Mouse (Mus musculus) intestine, embryonic 15.5 days (tissue): Measurements from ENCODE around the gene Tbxas1. TPM values are rescaled to one million over a fixed set of nuclear protein-coding genes. Genes with fewer than 3 reads are reported as not detected.

ENCODE experiments used
- ATAC-seq: fragments of 200-750 bp; cut with Nextera tagmentation; 2 replicates; pipeline ENCODE4 v1.8.0; 2017; ENCODE audit warnings: moderate TSS enrichment, moderate library complexity
- H3K27ac ChIP-seq: fragments of 300-500 bp; sonication (generic); 2 replicates; pipeline ENCODE4 v1.5.1; 2015; ENCODE audit warnings: mild to moderate bottlenecking, inconsistent platforms
- H3K27me3 ChIP-seq: fragments of 300-500 bp; sonication (generic); replicated peaks from 2 replicates; pipeline ENCODE4 v1.6.1; 2015; ENCODE audit warnings: inconsistent platforms
- H3K36me3 ChIP-seq: fragments of 300-500 bp; sonication (generic); 2 replicates; pipeline ENCODE4 v1.6.1; 2015; ENCODE audit warnings: inconsistent platforms
- H3K4me1 ChIP-seq: fragments of 300-500 bp; sonication (generic); replicated peaks from 2 replicates; pipeline ENCODE4 v1.6.1; 2015; ENCODE audit warnings: inconsistent platforms
- H3K4me2 ChIP-seq: fragments of 300-500 bp; sonication (generic); replicated peaks from 2 replicates; pipeline ENCODE4 v1.6.1; 2015; ENCODE audit warnings: mild to moderate bottlenecking, inconsistent platforms
- H3K4me3 ChIP-seq: fragments of 300-500 bp; sonication (generic); replicated peaks from 2 replicates; pipeline ENCODE4 v1.5.1; 2015; ENCODE audit warnings: inconsistent platforms
- H3K9ac ChIP-seq: fragments of 300-500 bp; sonication (generic); 2 replicates; pipeline ENCODE4 v1.6.1; 2015; ENCODE audit warnings: inconsistent platforms
- H3K9me3 ChIP-seq: fragments of 300-500 bp; sonication (generic); 2 replicates; pipeline ENCODE4 v1.6.1; 2016; ENCODE audit warnings: inconsistent platforms
- WGBS: fragments of 180-500 bp; shearing (Covaris S2); methylation state at CpG from one replicate; pipeline ENCODE4 v1.1.7; 2015; 5-methylcytosine and 5-hydroxymethylcytosine counted together
- polyA plus RNA-seq: library from polyadenylated mRNA; unstranded; fragments of >200 nt; fragmentation: Nextera tagmentation; extraction: Ambion mirVana; gene quantifications from 2 replicates; pipeline ENCODE4 v1.2.1, GENCODE M21; 2015

The Tbxas1 gene
- polyA plus RNA-seq, 1 experiment from 2014 or later, result 3.4 TPM

GRCm38 (mm10) chr6:38936009-38936408 is 60.8 kb downstream of the Tbxas1 start:
- Histone ChIP-seq H3K4me3 (no peak overlapping the region), H3K4me1 (no peaks in the 10 kb centered on the region; the same call in 1 of the 2 replicates), H3K27me3 (no peaks in the 10 kb centered on the region), H3K27ac (no peak overlapping the region), H3K36me3 (no peaks in the 10 kb centered on the region), H3K4me2 (no peak overlapping the region), H3K9ac (no peak overlapping the region), H3K9me3 (no peaks in the 10 kb centered on the region)
- ATAC-seq, result no peak; the same call in 1 of the 2 replicates
- WGBS, result 70% methylated on average over 2 of the region's 2 CpGs

- H3K9me3 ChIP-seq, result peaks cover 3% of the 10 kb centered on the region; the same call in 1 of the 2 replicates
- no peaks in the 10 kb centered on the region for H3K27me3 ChIP-seq
- H3K36me3 ChIP-seq, result no peaks in the 10 kb centered on the region
- WGBS, result 59% methylated on average over 6 of the region's 6 CpGs
- ATAC-seq, result no peak
- no peak overlapping the region for H3K9ac ChIP-seq
- no peak overlapping the region for H3K4me2 ChIP-seq
- H3K27ac ChIP-seq, result no peak overlapping the region
- no peak overlapping the region for H3K4me3 ChIP-seq
- no peaks in the 10 kb centered on the region for H3K4me1 ChIP-seq
Measured at GRCm38 (mm10) chr6:38938421-38938820, 63.2 kb downstream of the Tbxas1 start.

DNA sequence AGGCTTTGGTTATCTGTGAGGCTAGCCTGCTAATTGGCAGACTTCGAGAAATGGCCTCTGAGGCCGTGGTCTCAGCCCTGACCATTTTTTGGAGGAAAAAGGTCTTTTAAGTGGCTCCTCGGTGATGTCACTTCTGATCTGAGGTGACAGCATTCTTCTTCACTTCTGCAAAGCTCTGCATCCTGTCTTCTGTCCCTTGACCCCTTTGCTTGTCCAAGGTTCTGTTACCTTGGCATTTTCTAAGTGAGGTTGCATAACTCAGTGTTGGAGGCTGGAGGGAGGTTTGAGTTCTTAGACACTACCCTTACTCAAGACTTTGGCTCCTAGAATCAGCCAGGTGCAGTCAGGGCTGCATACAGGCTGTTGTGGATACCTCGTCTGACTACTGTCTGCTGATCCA is 63.9 kb downstream of the Tbxas1 start:
- Histone ChIP-seq H3K27ac (no peak overlapping the region), H3K36me3 (no peaks in the 10 kb centered on the region)
- WGBS, result 83% methylated on average over 4 of the region's 4 CpGs

DNA sequence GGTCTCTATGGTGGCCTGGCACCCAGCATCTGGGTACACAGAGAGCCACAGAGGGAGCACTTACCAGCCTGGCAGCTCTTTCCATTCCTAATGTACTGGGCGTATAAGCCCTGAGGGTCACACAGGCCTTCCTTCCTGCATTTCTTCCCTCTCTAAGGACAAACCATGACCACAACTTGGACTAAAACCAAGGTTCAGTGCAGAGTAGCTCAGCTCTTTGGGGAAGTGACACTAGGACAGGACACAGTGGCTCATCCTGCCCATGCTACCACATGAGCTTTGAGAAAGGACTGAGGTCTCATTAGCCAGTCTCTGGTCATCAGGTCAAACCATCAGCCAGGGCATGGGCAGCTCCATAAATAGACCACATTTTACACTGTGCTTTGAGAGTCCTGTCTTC is 65.8 kb downstream of the Tbxas1 start:
- 71% methylated on average over 1 of the region's 1 CpGs for WGBS
- Histone ChIP-seq H3K27me3 (no peaks in the 10 kb centered on the region), H3K9ac (no peak overlapping the region), H3K36me3 (no peaks in the 10 kb centered on the region), H3K27ac (no peak overlapping the region), H3K9me3 (peaks cover 3% of the 10 kb centered on the region; the same call in 1 of the 2 replicates), H3K4me2 (no peak overlapping the region), H3K4me1 (no peaks in the 10 kb centered on the region), H3K4me3 (no peak overlapping the region)
- ATAC-seq, result no peak

More for the DNA sequence above, 63.9 kb downstream of the Tbxas1 start:
- Histone ChIP-seq H3K9me3 (peaks cover 3% of the 10 kb centered on the region; the same call in 1 of the 2 replicates), H3K4me3 (no peak overlapping the region), H3K4me2 (no peak overlapping the region), H3K27me3 (no peaks in the 10 kb centered on the region), H3K4me1 (no peaks in the 10 kb centered on the region), H3K9ac (no peak overlapping the region)
- no peak for ATAC-seq

GRCm38 (mm10) chr6:38942771-38943170 is 67.6 kb downstream of the Tbxas1 start:
- peaks cover 3% of the 10 kb centered on the region; the same call in 1 of the 2 replicates for H3K9me3 ChIP-seq
- no peak overlapping the region for H3K9ac ChIP-seq
- no peaks in the 10 kb centered on the region for H3K27me3 ChIP-seq
- 85% methylated on average over 3 of the region's 3 CpGs for WGBS
- ATAC-seq, result no peak
- H3K27ac ChIP-seq, result no peak overlapping the region
- no peak overlapping the region for H3K4me3 ChIP-seq
- H3K4me2 ChIP-seq, result no peak overlapping the region
- no peaks in the 10 kb centered on the region for H3K36me3 ChIP-seq
- no peaks in the 10 kb centered on the region for H3K4me1 ChIP-seq

DNA sequence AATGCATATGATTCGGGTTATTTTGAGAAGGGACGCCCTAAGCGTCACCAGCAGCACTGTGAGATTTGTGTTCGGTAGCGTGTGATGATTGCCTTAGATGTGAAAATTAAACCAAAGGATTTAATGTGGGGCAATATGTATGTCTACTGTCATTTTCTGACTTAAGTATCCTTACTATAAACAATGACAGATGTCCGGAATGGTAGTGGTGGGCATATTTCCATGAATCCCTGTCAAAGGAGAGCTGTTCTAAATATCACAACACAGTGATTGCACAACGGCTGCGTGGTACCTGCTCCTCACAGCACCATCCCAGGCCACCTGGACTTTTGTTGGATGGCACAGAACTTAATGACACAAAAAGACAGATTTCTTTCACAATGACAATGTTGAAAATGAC is 69.2 kb downstream of the Tbxas1 start:
- Histone ChIP-seq H3K27ac (no peak overlapping the region), H3K9ac (no peak overlapping the region), H3K4me2 (no peak overlapping the region), H3K9me3 (peaks cover 3% of the 10 kb centered on the region; the same call in 1 of the 2 replicates), H3K4me1 (no peaks in the 10 kb centered on the region), H3K27me3 (no peaks in the 10 kb centered on the region), H3K36me3 (no peaks in the 10 kb centered on the region), H3K4me3 (no peak overlapping the region)
- no peak for ATAC-seq
- 79% methylated on average over 8 of the region's 8 CpGs for WGBS

DNA sequence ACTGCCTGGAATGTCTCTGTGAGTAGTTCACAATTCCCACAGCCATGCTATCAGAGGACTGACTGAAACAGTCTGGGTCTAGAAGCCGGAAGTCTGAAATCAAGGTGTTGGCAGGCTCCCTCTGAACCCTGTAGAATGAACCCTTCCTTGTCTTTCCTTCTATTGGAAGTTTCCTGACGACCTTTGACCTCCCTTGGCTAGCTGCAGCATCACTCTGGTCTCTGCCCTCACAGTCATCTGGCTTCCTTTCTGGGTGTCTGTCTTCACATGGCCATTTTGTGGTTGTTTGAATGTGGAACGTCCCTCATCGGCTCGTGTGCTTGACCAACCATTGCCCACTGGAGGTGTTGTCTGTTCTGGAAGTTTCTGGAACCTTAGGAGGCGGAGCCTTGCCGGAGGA is 69.6 kb downstream of the Tbxas1 start:
- H3K27me3 ChIP-seq, result no peaks in the 10 kb centered on the region
- no peak overlapping the region for H3K9ac ChIP-seq
- H3K9me3 ChIP-seq, result peaks cover 3% of the 10 kb centered on the region; the same call in 1 of the 2 replicates
- H3K4me2 ChIP-seq, result no peak overlapping the region
- H3K27ac ChIP-seq, result no peak overlapping the region
- no peaks in the 10 kb centered on the region for H3K36me3 ChIP-seq
- H3K4me1 ChIP-seq, result 0 out of 2 replicates have a peak, but pooled peaks cover 2% of the 10 kb centered on the region
- 85% methylated on average over 7 of the region's 7 CpGs for WGBS
- ATAC-seq, result 0 out of 2 replicates have a peak, but pooled peaks have one; percentile 17
- no peak overlapping the region for H3K4me3 ChIP-seq

DNA sequence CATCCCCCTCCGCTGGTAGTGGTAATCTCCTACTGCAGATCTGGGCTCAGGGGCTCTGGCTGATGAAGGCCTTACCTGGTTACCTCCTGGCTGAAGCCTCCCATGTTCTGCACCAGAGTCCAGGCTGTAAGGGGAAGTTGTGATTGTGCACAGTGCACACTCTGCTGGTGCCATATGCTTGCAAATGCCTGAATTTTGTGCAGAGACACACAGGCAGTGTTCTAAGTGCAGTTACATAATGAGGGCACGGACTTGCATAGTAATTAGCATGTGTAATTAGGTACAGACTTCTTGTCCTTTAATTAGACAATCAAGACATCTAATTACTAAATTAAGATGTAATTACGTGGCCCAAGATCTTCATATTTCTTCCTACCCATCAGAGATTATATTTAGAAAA is 70.5 kb downstream of the Tbxas1 start:
- Histone ChIP-seq H3K4me1 (0 out of 2 replicates have a peak, but pooled peaks cover 6% of the 10 kb centered on the region), H3K9me3 (peaks cover 3% of the 10 kb centered on the region; the same call in 1 of the 2 replicates), H3K27me3 (no peaks in the 10 kb centered on the region), H3K27ac (no peak overlapping the region), H3K4me3 (no peak overlapping the region), H3K36me3 (no peaks in the 10 kb centered on the region), H3K9ac (no peak overlapping the region), H3K4me2 (no peak overlapping the region)
- 93% methylated on average over 3 of the region's 3 CpGs for WGBS
- no peak for ATAC-seq

GRCm38 (mm10) chr6:38947282-38947681 is 72.1 kb downstream of the Tbxas1 start:
- WGBS, result 74% methylated on average over 4 of the region's 4 CpGs
- Histone ChIP-seq H3K27ac (no peak overlapping the region), H3K4me2 (no peak overlapping the region), H3K27me3 (no peaks in the 10 kb centered on the region), H3K4me3 (no peak overlapping the region), H3K4me1 (0 out of 2 replicates have a peak, but pooled peaks cover 11% of the 10 kb centered on the region), H3K9me3 (peaks cover 3% of the 10 kb centered on the region; the same call in 1 of the 2 replicates), H3K36me3 (no peaks in the 10 kb centered on the region), H3K9ac (no peak overlapping the region)
- ATAC-seq, result no peak

GRCm38 (mm10) chr6:38949683-38950161 is 74.5 kb downstream of the Tbxas1 start:
- no peaks in the 10 kb centered on the region for H3K27me3 ChIP-seq
- WGBS, result 50% methylated on average over 5 of the region's 5 CpGs
- H3K9me3 ChIP-seq, result no peaks in the 10 kb centered on the region
- H3K9ac ChIP-seq, result no peak overlapping the region
- no peak overlapping the region for H3K4me3 ChIP-seq
- ATAC-seq, result no peak
- 0 out of 2 replicates have a peak, but pooled peaks cover 11% of the 10 kb centered on the region for H3K4me1 ChIP-seq
- no peaks in the 10 kb centered on the region for H3K36me3 ChIP-seq
- 0 out of 2 replicates have a peak overlapping the region, but pooled peaks have one; percentile 40 for H3K27ac ChIP-seq
- H3K4me2 ChIP-seq, result no peak overlapping the region

DNA sequence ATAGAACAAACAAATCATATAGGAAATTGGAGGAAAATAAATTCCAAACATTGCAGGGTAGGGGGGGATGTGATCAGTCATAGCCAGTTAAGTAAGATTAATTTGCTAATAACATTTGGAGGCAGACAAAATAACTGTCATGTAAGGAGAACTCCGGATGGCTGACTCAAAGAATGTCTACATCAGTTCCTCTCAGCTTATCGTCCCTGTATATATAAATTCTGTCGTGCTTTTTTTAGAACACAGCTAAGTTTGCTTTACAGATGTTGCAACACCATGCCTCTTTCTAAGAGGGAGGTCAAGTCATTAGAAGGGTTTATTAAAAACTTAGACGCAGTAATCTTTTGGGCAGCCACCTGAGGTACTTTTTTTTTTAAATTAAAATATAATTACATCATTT is 75.1 kb downstream of the Tbxas1 start:
- Histone ChIP-seq H3K9ac (no peak overlapping the region), H3K36me3 (no peaks in the 10 kb centered on the region), H3K4me3 (no peak overlapping the region), H3K4me2 (no peak overlapping the region), H3K27me3 (no peaks in the 10 kb centered on the region), H3K4me1 (0 out of 2 replicates have a peak, but pooled peaks cover 11% of the 10 kb centered on the region), H3K27ac (no peak overlapping the region), H3K9me3 (no peaks in the 10 kb centered on the region)
- WGBS, result 24% methylated on average over 4 of the region's 4 CpGs
- no peak for ATAC-seq

GRCm38 (mm10) chr6:38950838-38951237 is 75.6 kb downstream of the Tbxas1 start:
- ATAC-seq, result no peak
- H3K4me1 ChIP-seq, result 0 out of 2 replicates have a peak, but pooled peaks cover 11% of the 10 kb centered on the region
- no peak overlapping the region for H3K4me2 ChIP-seq
- 62% methylated on average over 3 of the region's 3 CpGs for WGBS
- H3K4me3 ChIP-seq, result no peak overlapping the region
- H3K36me3 ChIP-seq, result no peaks in the 10 kb centered on the region
- no peaks in the 10 kb centered on the region for H3K27me3 ChIP-seq
- H3K27ac ChIP-seq, result no peak overlapping the region
- H3K9me3 ChIP-seq, result no peaks in the 10 kb centered on the region
- H3K9ac ChIP-seq, result no peak overlapping the region

DNA sequence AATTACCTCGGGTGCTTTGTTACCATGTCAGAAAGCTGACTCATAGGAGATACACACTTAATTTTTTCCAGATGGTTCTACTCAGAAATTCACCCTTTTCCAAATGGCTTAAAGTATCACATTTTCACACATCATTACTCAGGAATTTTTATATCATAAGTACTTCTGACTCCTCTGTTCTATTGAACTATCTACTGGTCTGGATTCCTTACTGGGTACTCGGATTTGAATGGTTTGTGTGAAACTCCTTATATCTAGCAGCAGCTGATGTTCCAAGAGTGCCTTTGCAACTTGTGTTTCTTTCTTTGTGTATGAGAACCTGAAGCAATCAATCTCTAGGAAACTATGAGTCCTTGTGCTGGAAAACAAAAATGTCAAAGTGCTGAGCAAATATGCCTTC is 81.4 kb downstream of the Tbxas1 start:
- Histone ChIP-seq H3K36me3 (no peaks in the 10 kb centered on the region), H3K9ac (no peak overlapping the region), H3K4me2 (no peak overlapping the region), H3K27me3 (no peaks in the 10 kb centered on the region), H3K4me3 (no peak overlapping the region), H3K9me3 (no peaks in the 10 kb centered on the region), H3K27ac (no peak overlapping the region), H3K4me1 (peaks cover 3% of the 10 kb centered on the region; the same call in 1 of the 2 replicates)
- ATAC-seq, result no peak
- 75% methylated on average over 2 of the region's 2 CpGs for WGBS
